Mouse (Mus musculus) forebrain, embryonic 11.5 days (tissue): ENCODE data around the gene Btbd3. TPM values are rescaled to one million over a fixed set of nuclear protein-coding genes. Genes with fewer than 3 reads are reported as not detected.

Experiments used
- ATAC-seq: fragments of 200-750 bp; cut with Nextera tagmentation; replicated peaks from 2 replicates; pipeline ENCODE4 v1.8.0; 2017; ENCODE audit warnings: moderate TSS enrichment; ENCODE audit not compliant: low FRiP score
- DNase-seq: peaks from one replicate; pipeline ENCODE4 v3.0.0-alpha.2; 2017; ENCODE audit warnings: low spot score
- H3K27ac ChIP-seq: fragments of 300-500 bp; sonication (generic); 2 replicates; pipeline ENCODE4 v1.5.1; 2014; ENCODE audit warnings: low read depth, low read length
- H3K27me3 ChIP-seq: fragments of 300-500 bp; sonication (generic); 2 replicates; pipeline ENCODE4 v1.6.1; 2014; ENCODE audit warnings: mild to moderate bottlenecking, low read length, mixed read lengths; ENCODE audit not compliant: control insufficient read depth, insufficient read depth
- H3K36me3 ChIP-seq: fragments of 300-500 bp; sonication (generic); 2 replicates; pipeline ENCODE4 v1.6.1; 2014; ENCODE audit warnings: mild to moderate bottlenecking, low read length, moderate library complexity, mixed read lengths; ENCODE audit not compliant: control insufficient read depth, insufficient read depth
- H3K4me1 ChIP-seq: fragments of 300-500 bp; sonication (generic); replicated peaks from 2 replicates; pipeline ENCODE4 v1.6.1; 2014; ENCODE audit warnings: low read length, mixed read lengths; ENCODE audit not compliant: control insufficient read depth, insufficient read depth
- H3K4me2 ChIP-seq: fragments of 300-500 bp; sonication (generic); 2 replicates; pipeline ENCODE4 v1.6.1; 2014; ENCODE audit warnings: low read depth, mild to moderate bottlenecking, low read length, moderate library complexity, mixed read lengths; ENCODE audit not compliant: severe bottlenecking
- H3K4me3 ChIP-seq: fragments of 300-500 bp; sonication (generic); 2 replicates; pipeline ENCODE4 v1.5.1; 2014; ENCODE audit warnings: low read depth, low read length
- H3K9ac ChIP-seq: fragments of 300-500 bp; sonication (generic); 2 replicates; pipeline ENCODE4 v1.6.1; 2014; ENCODE audit warnings: low read length
- H3K9me3 ChIP-seq: fragments of 300-500 bp; sonication (generic); 2 replicates; pipeline ENCODE4 v1.6.1; 2016; ENCODE audit warnings: low read length, mixed read lengths; ENCODE audit not compliant: control insufficient read depth
- WGBS: fragments of 180-500 bp; shearing (Covaris S2); extraction: QIAGEN DNeasy Blood & Tissue Kit; methylation state at CpG from one replicate; pipeline ENCODE4 v1.1.7; 2014; 5-methylcytosine and 5-hydroxymethylcytosine counted together
- polyA plus RNA-seq: library from polyadenylated mRNA; unstranded; fragments of >200 nt; fragmentation: Nextera tagmentation; extraction: Ambion mirVana; gene quantifications from 2 replicates; pipeline ENCODE4 v1.2.1, GENCODE M21; 2014

The Btbd3 gene
- polyA plus RNA-seq, 1 experiment from 2014 or later, result 14.4 TPM

GRCm38 (mm10) chr2:138388591-138388990 is 132.2 kb downstream of the Btbd3 start:
- H3K36me3 ChIP-seq, result no peaks in the 10 kb centered on the region
- no peak for ATAC-seq
- H3K4me3 ChIP-seq, result no peak overlapping the region
- no peaks in the 10 kb centered on the region for H3K27me3 ChIP-seq
- no peak overlapping the region for H3K4me2 ChIP-seq
- H3K9ac ChIP-seq, result no peak overlapping the region
- H3K9me3 ChIP-seq, result no peaks in the 10 kb centered on the region
- WGBS, result 96% methylated on average over 1 of the region's 1 CpGs
- no peak for DNase-seq
- no peaks in the 10 kb centered on the region for H3K4me1 ChIP-seq
- no peak overlapping the region for H3K27ac ChIP-seq

- ATAC-seq (no peak), DNase-seq (no peak)
Observed at GRCm38 (mm10) chr2:138403046-138403445, 146.7 kb downstream of the Btbd3 start.

GRCm38 (mm10) chr2:138405753-138406528 is 149.6 kb downstream of the Btbd3 start:
- Histone ChIP-seq H3K36me3 (no peaks in the 10 kb centered on the region), H3K4me2 (no peak overlapping the region), H3K9me3 (no peaks in the 10 kb centered on the region), H3K27ac (no peak overlapping the region), H3K9ac (no peak overlapping the region), H3K27me3 (peaks cover 3% of the 10 kb centered on the region; the same call in 1 of the 2 replicates), H3K4me1 (no peaks in the 10 kb centered on the region; the same call in 1 of the 2 replicates), H3K4me3 (no peak overlapping the region)
- WGBS, result 10% methylated on average over 4 of the region's 4 CpGs
- peak; percentile 58 for DNase-seq
- peak; percentile 95 for ATAC-seq

More at GRCm38 (mm10) chr2:138403046-138403445, 146.7 kb downstream of the Btbd3 start:
- Histone ChIP-seq H3K4me1 (no peaks in the 10 kb centered on the region; the same call in 1 of the 2 replicates), H3K9ac (no peak overlapping the region), H3K27ac (no peak overlapping the region), H3K9me3 (no peaks in the 10 kb centered on the region), H3K27me3 (peaks cover 3% of the 10 kb centered on the region; the same call in 1 of the 2 replicates), H3K4me2 (no peak overlapping the region), H3K4me3 (no peak overlapping the region), H3K36me3 (no peaks in the 10 kb centered on the region)
- 46% methylated on average over 5 of the region's 5 CpGs for WGBS

- Histone ChIP-seq H3K4me1 (no peaks in the 10 kb centered on the region; the same call in 1 of the 2 replicates), H3K27ac (no peak overlapping the region), H3K27me3 (peaks cover 3% of the 10 kb centered on the region; the same call in 1 of the 2 replicates), H3K36me3 (no peaks in the 10 kb centered on the region), H3K9me3 (no peaks in the 10 kb centered on the region), H3K4me2 (no peak overlapping the region), H3K4me3 (no peak overlapping the region), H3K9ac (no peak overlapping the region)
- no peak for DNase-seq
- ATAC-seq, result peak; percentile 23; the same call in 1 of the 2 replicates
Observed at GRCm38 (mm10) chr2:138406703-138407102, 150.3 kb downstream of the Btbd3 start.

- ATAC-seq, result no peak
- H3K9me3 ChIP-seq, result no peaks in the 10 kb centered on the region
- no peak overlapping the region for H3K9ac ChIP-seq
- no peaks in the 10 kb centered on the region for H3K36me3 ChIP-seq
- H3K27ac ChIP-seq, result no peak overlapping the region
- peaks cover 3% of the 10 kb centered on the region; the same call in 1 of the 2 replicates for H3K27me3 ChIP-seq
- H3K4me1 ChIP-seq, result no peaks in the 10 kb centered on the region; the same call in 1 of the 2 replicates
- WGBS, result 63% methylated on average over 5 of the region's 5 CpGs
- DNase-seq, result no peak
- H3K4me3 ChIP-seq, result no peak overlapping the region
- no peak overlapping the region for H3K4me2 ChIP-seq
Observed at GRCm38 (mm10) chr2:138412537-138412936, 156.2 kb downstream of the Btbd3 start.

GRCm38 (mm10) chr2:138422321-138422720 is 166.0 kb downstream of the Btbd3 start:
- DNase-seq, result no peak
- WGBS, result 86% methylated on average over 2 of the region's 2 CpGs

GRCm38 (mm10) chr2:138431991-138432390 is 175.6 kb downstream of the Btbd3 start:
- no peaks in the 10 kb centered on the region for H3K36me3 ChIP-seq
- H3K4me2 ChIP-seq, result no peak overlapping the region
- ATAC-seq, result no peak
- H3K9me3 ChIP-seq, result no peaks in the 10 kb centered on the region
- no peak overlapping the region for H3K4me3 ChIP-seq
- H3K4me1 ChIP-seq, result no peaks in the 10 kb centered on the region
- H3K9ac ChIP-seq, result no peak overlapping the region
- DNase-seq, result no peak
- WGBS, result 53% methylated on average over 2 of the region's 2 CpGs
- H3K27me3 ChIP-seq, result no peaks in the 10 kb centered on the region
- no peak overlapping the region for H3K27ac ChIP-seq

More at GRCm38 (mm10) chr2:138422321-138422720, 166.0 kb downstream of the Btbd3 start:
- Histone ChIP-seq H3K4me2 (no peak overlapping the region), H3K27me3 (no peaks in the 10 kb centered on the region), H3K4me1 (no peaks in the 10 kb centered on the region), H3K36me3 (no peaks in the 10 kb centered on the region), H3K9me3 (no peaks in the 10 kb centered on the region), H3K4me3 (no peak overlapping the region), H3K9ac (no peak overlapping the region), H3K27ac (no peak overlapping the region)
- no peak for ATAC-seq

GRCm38 (mm10) chr2:138446466-138446865 is 190.1 kb downstream of the Btbd3 start:
- 17% methylated on average over 3 of the region's 3 CpGs for WGBS
- Histone ChIP-seq H3K4me1 (no peaks in the 10 kb centered on the region; the same call in 1 of the 2 replicates), H3K27me3 (no peaks in the 10 kb centered on the region), H3K9me3 (no peaks in the 10 kb centered on the region), H3K27ac (no peak overlapping the region), H3K4me3 (no peak overlapping the region), H3K4me2 (no peak overlapping the region), H3K36me3 (no peaks in the 10 kb centered on the region), H3K9ac (no peak overlapping the region)
- DNase-seq (no peak), ATAC-seq (peak; percentile 49)
